Mouse (Mus musculus): ENCODE results near the gene Mxi1.

GRCm38 (mm10) chr19:53362967-53363366, 52.6 kb downstream of the Mxi1 start:
- peak; percentile 62 for TF ChIP-seq CTCF (IDR thresholded peaks at IDR 0.05; ENCODE audit: low read depth, low read length)
- TF ChIP-seq EP300 (IDR thresholded peaks at IDR 0.05; ENCODE audit: insufficient read depth, low read depth, low read length) = no peak
- no peak for TF ChIP-seq POLR2A (IDR thresholded peaks at IDR 0.05; ENCODE audit: insufficient read depth, low read length)
